Mouse (Mus musculus) small intestine, adult 2 months (tissue): ENCODE results near the gene Samd1.
A peak's percentile ranks its signal among the peaks of the same experiment; 100 is the strongest.

ENCODE experiments used
- CTCF ChIP-seq: fragments of 200-500 bp; IDR thresholded peaks from 2 replicates; pipeline ENCODE4 v1.5.1; 2012; ENCODE audit warnings: low read depth, mild to moderate bottlenecking, control low read depth, inconsistent platforms, low read length, moderate library complexity, mixed read lengths; ENCODE audit not compliant: insufficient replicate concordance, insufficient read length; ENCODE audit errors: extremely low read depth
- POLR2A ChIP-seq: fragments of 200-500 bp; IDR thresholded peaks from 2 replicates; pipeline ENCODE4 v1.6.1; 2012; ENCODE audit warnings: low read depth, mild to moderate bottlenecking, control low read depth, inconsistent platforms, low read length, moderate library complexity

DNA sequence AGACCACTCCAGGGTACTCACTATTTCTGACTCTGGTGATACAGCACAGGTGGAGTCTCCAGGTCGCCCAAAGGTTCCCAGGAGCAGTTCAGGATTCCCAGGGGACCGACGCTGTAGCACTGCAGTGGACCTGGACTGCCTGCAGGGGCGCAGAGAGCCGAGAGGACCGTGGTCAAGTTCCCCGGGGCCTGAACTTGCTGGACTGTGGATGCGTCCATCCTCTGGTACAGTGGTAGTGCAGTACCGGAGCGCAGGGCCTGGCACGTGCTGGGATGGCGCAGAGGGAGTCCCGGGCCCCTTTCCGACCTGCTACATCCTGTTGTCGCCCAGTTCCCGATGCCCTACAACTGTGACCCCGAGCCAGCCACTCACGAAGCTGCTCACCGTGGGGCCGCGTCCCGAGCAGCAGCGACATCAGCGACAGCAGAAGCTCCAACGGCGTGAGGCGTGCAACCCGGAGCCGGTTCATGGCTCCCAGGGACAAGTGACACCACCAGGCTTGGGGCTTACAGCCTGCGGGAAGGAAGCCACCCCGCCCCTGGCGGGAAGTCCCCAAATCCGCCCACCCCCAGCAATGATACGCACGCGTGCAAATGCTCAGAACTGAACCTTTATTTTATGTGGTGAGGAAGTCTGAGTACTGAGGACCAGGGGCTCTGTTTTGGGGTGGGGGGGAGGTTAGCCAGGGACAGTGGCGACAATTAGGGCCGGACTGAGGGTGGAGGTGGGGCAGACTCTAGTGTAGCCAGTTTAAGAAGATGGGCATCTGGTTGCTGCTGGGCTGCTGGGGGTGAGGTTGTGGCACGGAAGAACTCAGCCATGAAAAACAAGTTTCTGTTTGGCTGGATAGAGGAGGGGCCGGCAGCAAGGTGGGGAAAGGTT lies 44.8 kb downstream of the Samd1 start, which contains the start of gene Il27ra:
- TF ChIP-seq CTCF: peak; percentile 65; the same call in 1 of the 2 replicates
- no peak for TF ChIP-seq POLR2A
